8 mouse cellular contexts compared by ENCODE assay signal in the genomic region with DNA sequence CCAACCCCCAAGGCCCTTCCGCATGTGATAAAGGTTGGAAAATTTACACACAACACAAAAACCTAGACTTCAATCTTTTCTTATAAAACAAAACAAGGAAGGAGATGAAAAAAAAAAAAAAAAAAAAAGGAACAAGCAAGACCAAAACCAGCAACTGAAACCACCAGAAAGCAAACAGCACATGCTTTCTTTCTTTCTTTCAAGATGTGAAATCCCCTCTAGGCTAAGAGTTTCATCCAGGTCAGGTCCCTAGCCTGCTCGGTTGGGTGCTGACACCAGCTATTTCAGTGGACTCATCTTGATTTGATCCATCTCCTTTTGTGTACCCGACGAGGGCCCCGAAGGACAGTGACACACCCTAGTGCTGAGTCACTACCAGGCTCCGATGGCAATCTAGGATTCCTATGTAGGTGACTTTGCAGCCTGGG. TPM values are rescaled to one million over a fixed set of nuclear protein-coding genes. Genes with fewer than 3 reads are reported as not detected.
DNase-seq lines count a peak whose midpoint lies in the region; ATAC-seq and TF ChIP-seq lines count a peak whose summit lies in the region.

No protein-coding gene starts in this region.

- H3K9me3 ChIP-seq in liver, embryonic 11.5 days (ENCODE audit: control insufficient read depth, low read length): no peaks in the 10 kb centered on the region
- no peaks in the 10 kb centered on the region for H3K9me3 ChIP-seq in heart, embryonic 13.5 days
- H3K9me3 ChIP-seq in limb, embryonic 10.5 days (replicated peaks): no peaks in the 10 kb centered on the region

- TF ChIP-seq CTCF in liver, adult 2 months (IDR thresholded peaks at IDR 0.05; ENCODE audit: low read depth, low read length): no peak

- peaks cover 22% of the 10 kb centered on the region; the same call in 1 of the 2 replicates for H3K79me2 ChIP-seq in liver, adult 2 months (ENCODE audit: control insufficient read depth, insufficient read depth, low read length)

- no peak overlapping the region for H3K4me2 ChIP-seq in liver, embryonic 11.5 days
- H3K4me2 ChIP-seq in heart, embryonic 13.5 days: no peak overlapping the region

- H3K27me3 ChIP-seq in liver, adult 2 months (ENCODE audit: control insufficient read depth, insufficient read depth, low read length): no peaks in the 10 kb centered on the region
- no peaks in the 10 kb centered on the region for H3K27me3 ChIP-seq in liver, embryonic 11.5 days (replicated peaks; ENCODE audit: control insufficient read depth, insufficient read depth, low read length)
- H3K27me3 ChIP-seq in heart, embryonic 13.5 days (replicated peaks): no peaks in the 10 kb centered on the region
- H3K27me3 ChIP-seq in limb, embryonic 10.5 days (ENCODE audit: low read depth, poor library complexity, severe bottlenecking): no peaks in the 10 kb centered on the region

- H3K4me1 ChIP-seq in liver, adult 2 months (ENCODE audit: control insufficient read depth, insufficient read depth, low read length): peaks cover 15% of the 10 kb centered on the region
- no peaks in the 10 kb centered on the region for H3K4me1 ChIP-seq in liver, embryonic 11.5 days (replicated peaks; ENCODE audit: control insufficient read depth, insufficient read depth, low read length)
- H3K4me1 ChIP-seq in heart, embryonic 13.5 days: peaks cover 30% of the 10 kb centered on the region
- peaks cover 16% of the 10 kb centered on the region for H3K4me1 ChIP-seq in limb, embryonic 10.5 days

- peak overlapping the region; percentile 74 for H3K27ac ChIP-seq in liver, adult 2 months (replicated peaks; ENCODE audit: insufficient read depth, low read depth, low read length)
- H3K27ac ChIP-seq in liver, embryonic 11.5 days (ENCODE audit: low read depth, low read length): no peak overlapping the region; the same call in 1 of the 2 replicates
- H3K27ac ChIP-seq in heart, embryonic 13.5 days (replicated peaks): peak overlapping the region; percentile 62
- H3K27ac ChIP-seq in limb, embryonic 10.5 days: no peak overlapping the region

- peak; percentile 57 for DNase-seq in liver, adult 2 months (ENCODE audit: extremely low read depth, low read depth, low spot score)
- no peak for DNase-seq in liver, embryonic 11.5 days (ENCODE audit: low spot score)
- DNase-seq in MN1 (ENCODE audit: low spot score): peak; percentile 31
- DNase-seq in limb, embryonic 10.5 days (ENCODE audit: low spot score): no peak
- no peak for DNase-seq in frontal cortex, postnatal 36 days (ENCODE audit: low spot score in 2 of 2)
- DNase-seq in cerebellum, postnatal 10 days: no peak

- no peaks in the 10 kb centered on the region for H3K36me3 ChIP-seq in liver, adult 2 months (ENCODE audit: control insufficient read depth, insufficient read depth, low read length)
- H3K36me3 ChIP-seq in liver, embryonic 11.5 days (ENCODE audit: control insufficient read depth, insufficient read depth, low read length): no peaks in the 10 kb centered on the region
- H3K36me3 ChIP-seq in heart, embryonic 13.5 days: peaks cover 7% of the 10 kb centered on the region
- peaks cover 18% of the 10 kb centered on the region for H3K36me3 ChIP-seq in limb, embryonic 10.5 days

- TF ChIP-seq POLR2A in liver, adult 2 months (IDR thresholded peaks at IDR 0.05; ENCODE audit: extremely low read depth, insufficient read depth, low read length): no peak

- no peak for ATAC-seq in liver, embryonic 11.5 days (replicated peaks; ENCODE audit: low FRiP score)
- no peak for ATAC-seq in heart, embryonic 13.5 days (ENCODE audit: extremely low read depth, insufficient number of reproducible peaks, low FRiP score, low TSS enrichment)
- peak; percentile 82 for ATAC-seq in megakaryocyte progenitor cell, adult 5-6 weeks (replicated peaks; ENCODE audit: poor library complexity)

- 6% methylated on average over 6 of the region's 6 CpGs for WGBS in liver, adult 2 months
- 57% methylated on average over 6 of the region's 6 CpGs for WGBS in liver, embryonic 11.5 days
- 55% methylated on average over 6 of the region's 6 CpGs for WGBS in heart, embryonic 13.5 days
- 80% methylated on average over 6 of the region's 6 CpGs for WGBS in limb, embryonic 10.5 days

- H3K9ac ChIP-seq in liver, adult 2 months (ENCODE audit: low read depth, low read length): peak overlapping the region; percentile 14; the same call in 1 of the 2 replicates
- H3K9ac ChIP-seq in liver, embryonic 11.5 days (ENCODE audit: low read depth, low read length): no peak overlapping the region
- no peak overlapping the region for H3K9ac ChIP-seq in heart, embryonic 13.5 days

- no peak overlapping the region for H3K4me3 ChIP-seq in liver, adult 2 months (ENCODE audit: insufficient read depth, low read depth, low read length)
- no peak overlapping the region for H3K4me3 ChIP-seq in liver, embryonic 11.5 days (ENCODE audit: low read depth, low read length)
- H3K4me3 ChIP-seq in heart, embryonic 13.5 days: no peak overlapping the region
- H3K4me3 ChIP-seq in limb, embryonic 10.5 days: no peak overlapping the region

RNA-seq across cellular contexts. Expression of a gene that starts 29.2 kb away (rescaled TPM):
- 13.6 and 20.9 TPM in 2 replicates for total RNA-seq in liver, adult 2 months (2014; rRNA removed)
- polyA plus RNA-seq in liver, adult 2 months (2012; rRNA removed): 7.3 and 11.6 TPM in 2 replicates
- polyA plus RNA-seq in liver, embryonic 11.5 days (2014; fragmentation: Nextera tagmentation; extraction: Ambion mirVana): 11.9 and 15.3 TPM in 2 replicates
- polyA plus RNA-seq in heart, embryonic 13.5 days (2015; fragmentation: Nextera tagmentation; extraction: Ambion mirVana): 17.9 and 19.6 TPM in 2 replicates
- total RNA-seq in megakaryocyte progenitor cell, adult 5-6 weeks (2015): 21.7 and 22.5 TPM in 2 replicates
- total RNA-seq in megakaryocyte progenitor cell, adult 5-6 weeks (2017): 10.0 and 10.6 TPM in 2 replicates
- 21.7 and 32.9 TPM in 2 replicates for polyA plus RNA-seq in limb, embryonic 10.5 days (2016; fragmentation: Nextera tagmentation; extraction: Ambion mirVana)

Comparison
In these comparisons a context has a peak if more than half of its experiments do, and no peak if none do; other contexts are left out.
1. DNase-seq: peak in liver, adult 2 months (single experiment) and MN1 (single experiment); none in liver, embryonic 11.5 days (single experiment), limb, embryonic 10.5 days (single experiment), frontal cortex, postnatal 36 days (0 of 2) and cerebellum, postnatal 10 days (0 of 2).
2. H3K27ac ChIP-seq: peak in liver, adult 2 months (single experiment) and heart, embryonic 13.5 days (single experiment); none in liver, embryonic 11.5 days (single experiment) and limb, embryonic 10.5 days (single experiment).